Mouse (Mus musculus) urinary bladder, postnatal 10 days (tissue): ENCODE measurements at regions not wholly inside any gene's neighbourhood (a gene's known extent, or its start where the extent isn't known, plus 50 kb on each side); places are given as distances from the start of the nearest gene placed in this dataset.
"Not testable (repeated sequence)": the region's sequence is repeated elsewhere in the genome, so short reads cannot be mapped to it uniquely, and the experiment has no call there.

Experiments
- DNase-seq: peaks from one replicate; pipeline ENCODE4 v3.0.0; 2022; ENCODE audit warnings: low spot score

GRCm38 (mm10) chr8:19976461-19976860 is 73.3 kb downstream of the Gm31371 start:
- DNase-seq, result not testable (repeated sequence)

- DNase-seq, result peak; percentile 17
These were observed 76.5 kb downstream of the Gm31371 start for GRCm38 (mm10) chr8:19979536-19980345.

- not testable (repeated sequence) for DNase-seq
These were observed 77.1 kb downstream of the Gm31371 start for GRCm38 (mm10) chr8:19980346-19980726.

GRCm38 (mm10) chr8:20008106-20008505 is 104.9 kb downstream of the Gm31371 start:
- DNase-seq, result peak; percentile 33

GRCm38 (mm10) chr8:20010947-20011346 is 107.8 kb downstream of the Gm31371 start:
- DNase-seq, result not testable (repeated sequence)

- DNase-seq, result not testable (repeated sequence)
These were observed 110.1 kb downstream of the Gm31371 start for GRCm38 (mm10) chr8:20013278-20013677.

- DNase-seq, result not testable (repeated sequence)
These were observed 111.4 kb downstream of the Gm31371 start for GRCm38 (mm10) chr8:20014451-20015130.

GRCm38 (mm10) chr8:20015411-20016081 is 112.4 kb downstream of the Gm31371 start:
- DNase-seq, result not testable (repeated sequence)

- DNase-seq, result peak; percentile 39
These were observed 113.1 kb downstream of the Gm31371 start for GRCm38 (mm10) chr8:20016082-20016840.

- DNase-seq, result not testable (repeated sequence)
These were observed 122.3 kb downstream of the Gm31371 start for GRCm38 (mm10) chr8:20025521-20025920.

- DNase-seq, result peak; percentile 58
These were observed 124.8 kb downstream of the Gm31371 start for GRCm38 (mm10) chr8:20027956-20028355.

GRCm38 (mm10) chr8:20030131-20030530 is 126.9 kb downstream of the Gm31371 start:
- DNase-seq, result not testable (repeated sequence)

GRCm38 (mm10) chr8:20057626-20058025 is 154.4 kb downstream of the Gm31371 start:
- not testable (repeated sequence) for DNase-seq

GRCm38 (mm10) chr8:20098121-20098520 is 194.9 kb downstream of the Gm31371 start:
- not testable (repeated sequence) for DNase-seq

GRCm38 (mm10) chr8:20100241-20100640 is 197.0 kb downstream of the Gm31371 start:
- not testable (repeated sequence) for DNase-seq

GRCm38 (mm10) chr8:20102374-20102773 is 199.2 kb downstream of the Gm31371 start:
- DNase-seq, result not testable (repeated sequence)

- DNase-seq, result not testable (repeated sequence)
These were observed 204.0 kb downstream of the Gm31371 start for GRCm38 (mm10) chr8:20107154-20107553.

GRCm38 (mm10) chr8:20116785-20117184 is 213.6 kb downstream of the Gm31371 start:
- DNase-seq, result not testable (repeated sequence)

GRCm38 (mm10) chr8:20119581-20119980 is 216.4 kb downstream of the Gm31371 start:
- DNase-seq, result not testable (repeated sequence)

- not testable (repeated sequence) for DNase-seq
These were observed 217.0 kb downstream of the Gm31371 start for GRCm38 (mm10) chr8:20120186-20120585.

GRCm38 (mm10) chr8:20121391-20121909 is 218.3 kb downstream of the Gm31371 start:
- not testable (repeated sequence) for DNase-seq
